Mouse (Mus musculus) erythroblast, embryonic 14.5 days (primary cell): ENCODE results near the gene Fshr.

ENCODE experiments used
- GATA1 ChIP-seq: IDR thresholded peaks from 2 replicates; pipeline ENCODE4 v1.6.1; 2012; ENCODE audit warnings: low read length, inconsistent platforms, mixed read lengths
- TAL1 ChIP-seq: IDR thresholded peaks from 3 replicates; pipeline ENCODE4 v1.6.1; 2012; ENCODE audit warnings: low read length, inconsistent platforms, mixed read lengths

DNA sequence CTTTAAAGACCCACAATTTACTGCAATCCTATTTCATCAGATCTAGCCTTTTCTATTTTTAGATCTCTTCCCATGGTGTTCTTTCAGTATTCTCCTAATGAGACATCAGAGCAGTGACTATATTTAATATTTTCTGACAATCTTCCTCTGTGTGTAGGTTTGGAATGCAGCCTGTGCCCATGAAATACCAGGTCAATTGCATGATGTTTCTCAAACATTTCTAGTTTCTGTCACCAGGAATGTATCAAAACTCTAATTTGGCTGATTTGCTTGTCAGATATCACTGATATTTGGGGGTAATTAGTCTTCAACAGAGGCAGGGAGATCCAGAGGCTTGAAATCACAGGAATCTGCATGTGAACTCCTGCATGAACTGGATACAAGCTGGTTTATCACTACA, 186.8 kb downstream of the Fshr start:
- TF ChIP-seq GATA1: no peak
- TF ChIP-seq TAL1: no peak
